Mouse (Mus musculus) monocyte, adult 5-6 weeks (primary cell): ENCODE data around the gene Sp100. TPM values are rescaled to one million over a fixed set of nuclear protein-coding genes. Genes with fewer than 3 reads are reported as not detected.

Experiments used
- ATAC-seq: fragments of 153-309, 156-312 bp; replicated peaks from 2 replicates; pipeline ENCODE4 v1.8.0; 2017; ENCODE audit warnings: mild to moderate bottlenecking; ENCODE audit not compliant: low TSS enrichment, insufficient number of reproducible peaks, severe bottlenecking, poor library complexity, low FRiP score
- total RNA-seq: library from RNA; stranded (forward); fragments of 200-1000, 200-491, 200-594 nt; gene quantifications from 3 replicates; pipeline ENCODE4 v1.2.3, GENCODE M21; 2017

The Sp100 gene
- total RNA-seq, 1 experiment from 2014 or later, result 231 TPM

DNA sequence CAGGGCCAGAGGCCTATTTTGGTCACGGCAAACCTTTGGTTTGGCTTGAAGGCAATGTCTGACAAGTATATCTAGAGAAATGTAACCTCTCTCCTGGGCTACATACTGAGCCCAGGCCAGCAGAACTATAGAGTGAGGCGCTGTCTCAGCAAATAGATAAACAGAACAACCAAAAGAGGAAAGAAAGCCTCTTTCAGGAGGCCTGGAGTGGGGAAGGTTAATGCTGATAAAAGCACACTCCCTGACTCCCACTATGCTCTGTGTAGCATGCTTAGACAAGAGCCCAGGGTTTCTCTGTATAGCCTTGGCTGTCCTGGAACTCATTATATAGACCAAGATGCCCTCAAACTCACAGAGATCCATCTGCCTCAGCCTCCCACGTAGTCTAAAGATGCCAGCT lies 43.5 kb downstream of the Sp100 start:
- ATAC-seq, result no peak

DNA sequence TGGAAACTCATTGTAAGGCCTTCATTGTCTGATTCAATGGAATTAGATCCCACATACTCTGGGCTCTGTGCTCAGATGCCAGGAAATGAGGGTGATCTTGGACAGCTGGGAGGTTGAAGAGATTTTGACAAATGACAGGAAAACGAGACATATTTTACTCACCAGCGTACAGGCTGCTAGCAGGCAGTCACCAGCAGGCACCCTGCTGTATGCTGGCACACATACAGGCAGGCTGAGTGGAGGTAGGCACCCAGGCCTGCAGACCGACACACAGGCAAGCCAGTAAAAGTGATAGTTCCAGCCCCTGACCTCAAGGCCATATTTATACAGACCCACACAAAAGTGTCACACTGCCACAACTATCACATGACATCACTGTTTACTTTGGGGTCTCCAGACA lies 45.9 kb downstream of the Sp100 start:
- ATAC-seq, result no peak

DNA sequence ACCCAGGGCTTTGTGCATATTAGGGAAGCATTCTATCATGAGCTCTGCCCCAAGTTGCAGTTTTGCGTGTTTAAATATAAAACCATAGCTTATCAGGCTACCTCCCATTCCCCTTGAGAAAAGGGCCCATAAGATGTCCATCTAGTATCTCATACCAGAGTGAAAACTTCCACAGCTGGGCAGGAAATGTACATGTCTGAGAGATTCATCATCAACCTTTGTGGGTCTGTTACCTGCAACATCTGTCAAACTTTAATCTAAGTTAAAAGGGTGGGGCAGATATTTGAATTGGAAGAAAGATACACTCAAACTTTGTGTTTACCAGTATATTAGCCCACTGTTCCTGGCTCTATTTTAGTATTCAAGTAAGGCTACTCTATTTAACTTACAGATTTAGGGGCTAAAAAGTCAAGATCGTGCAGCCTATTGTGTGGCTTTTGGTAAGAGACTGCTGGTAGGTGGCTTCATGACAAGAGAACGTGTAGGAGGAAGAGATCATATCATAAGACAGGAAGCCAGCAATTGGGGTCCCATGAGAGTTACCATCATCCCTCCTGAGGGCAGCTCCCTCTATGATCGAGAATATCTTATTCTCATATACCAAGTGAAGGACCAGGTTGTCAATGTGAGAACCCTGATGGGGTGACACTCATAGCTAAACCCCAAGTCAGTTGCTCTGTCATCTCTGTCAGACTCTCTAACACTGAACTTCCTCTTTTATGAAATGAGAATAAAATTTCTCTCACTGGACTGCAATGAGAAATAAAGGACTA lies 48.1 kb downstream of the Sp100 start:
- no peak for ATAC-seq

DNA sequence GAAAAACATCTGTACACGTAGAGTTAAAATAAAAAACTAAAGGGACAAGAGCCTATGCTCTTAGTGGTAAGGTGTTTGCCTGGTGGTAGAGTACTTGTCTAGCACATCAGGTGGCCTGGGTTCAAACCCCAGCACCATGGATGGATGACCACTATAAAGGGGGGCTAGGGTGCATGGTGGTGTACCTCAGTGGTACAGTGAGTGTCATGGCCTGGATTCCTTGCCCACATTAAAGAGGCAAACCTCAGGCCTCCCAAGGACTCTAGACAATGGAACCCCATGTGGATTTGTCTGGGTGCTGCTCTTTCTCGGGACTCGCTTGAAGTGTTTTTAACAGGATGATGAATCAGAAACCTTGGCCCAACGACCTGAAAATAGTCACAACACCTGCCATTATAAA lies 52.7 kb downstream of the Sp100 start:
- ATAC-seq, result no peak

DNA sequence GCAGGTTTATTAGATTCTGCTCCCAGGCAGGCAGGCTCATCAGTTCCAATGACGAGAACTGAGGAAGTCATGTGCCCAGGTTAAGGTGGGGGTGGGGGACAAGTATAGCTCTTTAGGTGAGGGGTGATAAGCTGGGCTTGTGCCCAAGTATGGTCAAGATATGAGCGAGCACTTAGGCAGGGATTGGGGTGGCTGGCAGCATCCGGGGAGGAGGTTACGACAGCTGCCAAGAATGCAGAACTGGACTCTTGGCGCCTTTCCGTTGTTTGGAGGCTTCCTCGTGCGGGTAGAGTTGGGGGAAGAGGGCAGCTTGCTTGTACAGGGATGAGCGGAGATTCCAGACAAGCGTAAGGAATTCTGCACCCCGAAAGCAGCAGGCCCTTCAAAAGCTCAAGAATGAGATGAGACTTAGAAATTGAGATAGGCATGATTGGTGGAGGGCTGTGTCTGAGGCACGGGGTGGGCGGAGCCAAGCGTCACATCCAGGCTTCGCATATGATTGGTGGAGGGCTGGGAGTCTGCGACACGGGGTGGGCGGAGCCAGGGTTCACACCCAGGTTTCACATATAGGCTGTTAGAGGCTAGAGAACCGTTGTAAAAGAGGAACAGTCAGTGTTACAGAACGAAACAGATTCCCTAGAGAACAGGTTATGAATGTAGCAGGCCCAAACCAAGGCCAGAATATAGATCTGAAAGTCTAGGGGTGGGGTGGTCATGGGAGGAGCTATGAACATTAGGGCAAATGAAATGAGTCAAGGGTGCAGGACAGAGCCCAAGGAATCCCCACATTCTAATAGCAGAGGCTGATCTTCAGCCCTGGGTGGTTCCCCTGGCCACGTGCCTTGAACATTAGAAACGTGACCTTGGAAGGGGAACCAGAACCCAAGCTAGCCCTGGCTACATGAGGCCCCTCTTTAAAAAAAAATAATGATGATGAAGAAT lies 53.7 kb downstream of the Sp100 start:
- peak; percentile 95 for ATAC-seq

DNA sequence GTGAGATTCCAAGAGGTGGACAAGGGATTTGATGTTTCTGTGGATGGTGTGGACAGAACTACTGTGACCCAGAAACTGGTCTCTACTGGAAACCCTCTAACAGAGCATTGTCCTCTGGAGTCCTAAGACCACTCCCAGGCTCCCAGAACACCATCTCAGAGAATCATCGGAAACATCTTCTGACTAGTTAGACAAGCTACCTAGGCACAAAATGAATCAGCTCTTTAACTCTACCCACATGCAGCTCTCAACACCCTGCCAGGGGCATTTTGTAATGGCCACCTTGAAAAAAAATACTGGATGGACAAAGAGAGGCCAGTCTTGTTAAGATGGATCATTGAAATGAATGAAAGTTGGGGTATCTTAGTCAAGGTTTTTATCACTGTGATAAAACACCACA lies 55.8 kb downstream of the Sp100 start:
- ATAC-seq, result no peak

DNA sequence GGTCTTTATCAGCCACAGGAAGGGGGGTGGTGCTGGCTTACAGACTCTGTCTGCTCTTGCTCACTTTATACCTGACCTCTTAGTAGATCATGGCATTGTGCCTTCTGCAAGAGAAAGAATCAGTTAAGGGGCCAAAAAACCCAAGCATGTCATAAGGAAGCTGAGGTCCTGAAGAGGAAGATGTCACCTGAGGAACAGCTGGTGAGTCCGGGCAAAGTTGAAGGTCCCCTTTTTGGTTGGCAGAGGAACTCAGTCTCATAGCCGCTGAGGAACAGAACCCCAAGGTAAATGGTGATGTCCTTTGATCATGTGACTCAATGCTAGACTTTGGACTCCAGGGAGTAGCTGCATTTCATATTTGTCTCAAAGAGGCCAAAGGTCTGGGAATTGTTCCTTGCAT lies 57.0 kb downstream of the Sp100 start:
- ATAC-seq, result no peak

DNA sequence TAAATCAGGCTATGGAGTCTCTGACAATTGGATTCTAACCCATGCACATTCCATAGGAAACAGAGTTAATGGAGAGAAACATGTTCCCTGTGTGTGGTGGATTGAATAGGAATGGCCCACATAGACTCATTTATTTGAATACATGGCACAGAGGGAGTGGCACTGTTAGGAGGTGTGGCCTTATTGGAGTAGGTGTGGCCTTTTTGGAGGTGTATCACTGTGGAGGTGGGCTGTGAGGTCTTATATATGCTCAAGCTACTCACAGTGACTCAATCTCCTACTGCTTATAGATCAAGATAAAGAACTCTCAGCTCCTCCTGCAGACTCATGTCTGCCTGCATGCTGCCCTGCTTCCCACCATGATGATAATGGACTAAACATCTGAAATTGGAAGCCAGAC lies 64.7 kb downstream of the Sp100 start:
- ATAC-seq, result no peak

DNA sequence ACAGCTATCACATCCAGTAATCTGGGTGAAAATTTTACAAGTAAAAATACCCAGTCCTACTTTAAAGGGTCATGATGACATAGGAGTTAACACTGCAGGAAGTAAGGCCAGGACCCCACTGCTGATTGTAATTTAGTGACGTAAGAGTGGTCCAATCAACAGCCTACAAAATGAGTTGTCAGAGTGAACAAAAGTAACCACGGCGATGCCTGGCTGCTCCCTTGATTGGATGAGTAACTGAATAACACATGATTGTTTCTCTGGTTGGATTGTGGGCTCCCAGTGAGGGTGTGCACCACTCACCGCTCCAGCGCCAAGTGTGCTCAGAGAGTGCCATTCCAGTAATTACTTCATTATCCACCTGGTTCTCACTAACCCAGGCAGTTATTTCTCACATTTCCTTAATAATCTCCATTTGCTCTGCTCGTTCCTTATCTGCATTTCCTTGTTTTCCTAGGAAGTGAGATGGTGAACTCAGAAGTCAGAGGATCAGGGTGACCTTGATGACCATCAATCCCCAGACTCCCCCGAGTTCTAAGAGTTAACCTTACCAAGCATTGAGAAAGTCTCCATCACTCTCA lies 66.7 kb downstream of the Sp100 start:
- ATAC-seq, result no peak

DNA sequence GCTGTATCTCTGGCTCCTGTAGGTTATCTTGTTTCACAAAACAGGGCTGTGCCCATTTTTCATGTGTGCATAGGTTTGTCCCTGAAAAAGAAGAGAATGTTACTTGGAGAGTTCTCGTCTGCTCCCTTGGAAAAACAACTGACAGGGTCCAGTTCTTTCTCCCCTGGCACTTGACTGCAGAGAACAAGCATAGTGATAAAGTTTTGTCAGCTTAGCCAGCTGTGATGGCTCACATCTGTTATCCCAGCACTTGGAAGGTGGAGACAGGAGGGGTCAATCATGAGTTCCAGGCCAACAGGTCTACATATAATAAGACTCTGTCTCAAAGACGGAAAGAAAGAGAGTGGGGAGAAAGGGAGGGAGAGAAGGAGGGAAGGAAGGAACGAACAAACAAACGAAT lies 69.3 kb downstream of the Sp100 start:
- ATAC-seq, result no peak

DNA sequence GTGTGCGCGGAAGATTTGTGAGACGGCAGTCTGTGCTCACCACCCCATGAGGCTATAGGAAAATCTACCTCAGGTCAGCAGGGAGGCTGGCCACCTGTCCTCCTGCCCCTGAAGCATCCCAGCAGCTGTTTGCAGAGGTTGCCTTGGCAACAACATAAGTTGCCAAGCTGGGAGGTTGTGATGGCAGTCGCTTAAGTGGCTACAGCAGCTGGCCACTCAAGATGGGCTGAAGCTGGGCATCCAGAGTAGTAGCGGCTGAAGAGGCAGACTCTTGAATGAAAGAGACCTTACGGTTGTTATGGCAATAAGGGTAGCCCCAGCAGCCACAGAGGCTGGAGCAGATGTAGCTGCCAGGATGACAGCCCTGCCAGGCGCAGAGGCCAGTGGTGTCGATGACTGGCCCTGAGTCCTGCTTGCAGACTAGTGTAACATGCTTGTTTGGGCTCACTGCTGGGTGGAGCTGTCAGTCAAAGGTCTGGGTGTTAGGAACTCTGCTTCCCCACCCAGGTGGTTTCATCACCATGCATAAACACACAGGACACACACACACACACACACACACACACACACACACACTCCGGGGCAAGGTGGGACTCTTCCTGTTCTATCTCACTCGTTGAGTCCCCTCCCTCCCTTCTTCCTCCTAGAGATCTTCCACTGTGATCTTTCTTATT lies 70.6 kb downstream of the Sp100 start:
- peak; percentile 58; the same call in 1 of the 2 replicates for ATAC-seq

DNA sequence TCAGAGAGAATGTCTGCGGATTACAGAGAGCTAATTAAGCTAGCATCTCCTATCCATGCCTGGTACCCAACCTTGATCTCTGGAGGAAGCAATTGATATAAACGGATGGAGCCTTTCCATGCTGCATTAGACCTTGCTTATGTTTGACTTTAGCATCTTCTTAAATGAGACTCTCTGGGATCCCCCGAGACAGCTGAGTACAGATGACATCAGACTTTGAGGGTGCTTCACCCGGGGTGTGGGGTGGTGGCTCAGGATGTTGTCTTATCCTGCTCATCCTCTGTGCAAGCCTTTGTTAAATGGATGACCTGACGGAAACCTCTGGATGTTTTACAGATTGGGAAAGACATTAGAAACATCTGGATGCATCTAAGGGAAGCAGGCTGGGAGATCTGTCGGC lies 80.7 kb downstream of the Sp100 start:
- no peak for ATAC-seq

DNA sequence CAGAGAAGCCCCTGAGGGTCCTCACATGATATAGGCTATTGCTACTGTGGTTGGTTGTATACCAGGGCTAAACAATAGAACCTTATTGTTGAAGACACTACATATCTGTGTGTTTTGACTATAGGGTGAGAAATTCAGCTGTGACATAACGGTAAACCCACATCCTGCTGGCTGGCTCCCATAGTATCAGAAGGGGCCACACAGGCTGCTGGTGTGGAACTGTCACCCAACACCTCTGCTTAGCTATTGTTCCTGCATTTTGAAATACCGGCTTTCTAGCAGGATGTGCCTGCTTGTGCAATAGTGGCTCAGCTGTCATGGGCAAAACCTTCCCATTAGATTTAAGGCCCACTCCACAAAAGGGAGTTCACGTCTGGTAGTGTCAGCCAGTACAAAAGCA lies 82.8 kb downstream of the Sp100 start:
- 0 out of 2 replicates have a peak, but pooled peaks have one; percentile 22 for ATAC-seq

DNA sequence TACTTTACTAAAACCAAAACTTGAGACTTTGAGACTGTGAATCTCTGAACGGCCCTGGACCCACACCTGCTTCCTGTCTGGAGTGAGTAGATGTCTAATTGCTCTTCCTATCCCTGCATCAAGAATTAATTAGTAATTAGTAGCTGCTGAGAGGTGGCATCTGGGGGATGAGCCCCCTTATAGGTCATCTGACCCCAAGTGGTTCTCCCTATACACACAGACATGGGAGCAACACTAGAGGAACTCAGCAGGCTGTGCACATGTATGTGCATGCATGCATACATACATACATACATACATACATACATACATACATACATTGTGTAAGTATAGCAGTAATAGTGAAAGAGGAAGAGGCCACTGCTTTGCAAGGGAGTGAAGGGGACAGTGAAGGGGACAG lies 84.7 kb downstream of the Sp100 start:
- ATAC-seq, result no peak

DNA sequence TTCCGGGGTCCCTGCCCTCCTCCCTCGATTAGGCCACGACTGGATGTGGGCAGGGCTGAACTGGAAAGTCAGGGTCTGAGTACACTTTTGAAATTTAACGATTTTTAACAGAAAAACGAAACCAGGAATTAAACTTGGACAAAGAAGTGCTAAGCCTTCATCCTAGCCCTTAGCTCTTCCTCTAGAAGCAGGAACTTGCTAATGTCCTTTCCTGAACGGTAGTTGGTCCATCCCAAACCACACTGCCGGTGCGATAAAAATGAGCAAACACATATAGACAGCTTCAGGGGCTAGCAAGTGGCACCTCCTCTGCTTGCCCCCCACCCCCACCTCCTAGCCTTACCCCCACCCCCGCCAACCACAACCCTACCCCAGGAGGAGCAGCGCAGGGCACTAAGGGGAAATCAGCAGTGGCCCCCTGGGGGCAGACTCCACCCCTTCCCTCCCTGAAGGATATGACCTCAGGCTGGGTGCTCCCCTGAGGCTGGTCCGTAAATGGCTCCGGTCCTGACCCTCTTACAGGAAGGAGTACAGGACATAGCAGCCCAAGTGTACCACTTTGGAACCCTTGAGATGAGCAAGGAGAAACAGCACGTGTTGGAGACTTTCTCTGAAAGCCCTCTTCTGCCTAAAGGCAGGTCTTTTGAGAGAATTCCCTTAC lies 85.8 kb downstream of the Sp100 start:
- peak; percentile 86 for ATAC-seq

DNA sequence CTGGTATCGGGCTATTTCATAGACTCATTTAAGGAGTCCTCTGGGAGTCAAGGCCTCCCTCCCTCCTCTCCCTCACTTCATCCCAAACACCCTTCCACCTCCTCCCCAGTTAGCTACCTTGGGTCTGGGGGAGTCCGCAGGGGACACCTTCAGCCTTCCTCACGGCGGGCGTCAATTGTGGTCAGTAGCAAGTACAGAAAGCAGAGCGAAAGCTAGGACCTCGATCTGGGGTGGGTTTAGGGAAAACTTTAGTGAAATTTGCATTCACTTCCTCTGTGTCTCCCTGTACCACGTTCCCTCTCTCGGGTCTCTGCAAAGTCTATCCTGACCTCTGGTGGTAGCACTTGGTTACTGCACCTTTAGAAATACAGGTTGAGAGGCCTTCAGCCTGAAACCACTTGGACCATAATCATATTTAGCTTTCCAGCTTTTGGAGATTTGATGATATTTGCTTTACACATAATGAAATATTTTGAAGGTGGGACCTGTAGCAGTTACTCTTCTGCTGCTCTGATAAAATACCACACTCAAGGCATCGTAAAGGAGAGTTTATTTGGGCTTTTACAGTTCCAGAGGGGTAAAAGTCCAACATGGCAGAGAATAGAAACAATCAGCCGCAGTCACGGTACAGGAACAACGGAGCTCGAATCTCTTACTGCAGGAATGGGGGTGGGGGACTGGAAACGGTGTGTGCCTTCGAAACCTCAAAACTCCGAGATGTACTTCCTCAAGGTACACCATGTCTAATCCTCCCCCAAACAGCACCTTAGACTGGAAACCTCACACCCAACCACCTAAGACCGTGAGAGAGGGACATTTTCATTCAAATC lies 86.8 kb downstream of the Sp100 start:
- ATAC-seq, result peak; percentile 67

DNA sequence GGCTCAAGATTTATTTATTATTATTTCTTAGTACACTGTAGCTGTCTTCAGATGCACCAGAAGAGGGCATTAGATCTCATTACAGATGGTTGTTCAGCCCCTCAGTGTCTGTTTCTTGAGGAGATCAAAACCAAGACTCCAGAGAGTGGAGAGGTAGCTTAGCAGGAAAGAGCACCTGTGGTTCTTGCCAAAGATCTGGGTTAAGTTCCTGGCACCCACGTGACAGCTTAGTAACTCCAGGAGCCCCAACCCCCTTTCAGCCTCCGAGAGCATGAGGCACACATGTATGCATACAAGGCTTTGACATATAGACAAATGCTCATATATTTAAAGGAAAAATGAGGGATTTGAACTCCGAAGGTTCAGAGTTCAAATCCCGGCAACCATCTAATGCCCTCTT lies 89.2 kb downstream of the Sp100 start:
- no peak for ATAC-seq

DNA sequence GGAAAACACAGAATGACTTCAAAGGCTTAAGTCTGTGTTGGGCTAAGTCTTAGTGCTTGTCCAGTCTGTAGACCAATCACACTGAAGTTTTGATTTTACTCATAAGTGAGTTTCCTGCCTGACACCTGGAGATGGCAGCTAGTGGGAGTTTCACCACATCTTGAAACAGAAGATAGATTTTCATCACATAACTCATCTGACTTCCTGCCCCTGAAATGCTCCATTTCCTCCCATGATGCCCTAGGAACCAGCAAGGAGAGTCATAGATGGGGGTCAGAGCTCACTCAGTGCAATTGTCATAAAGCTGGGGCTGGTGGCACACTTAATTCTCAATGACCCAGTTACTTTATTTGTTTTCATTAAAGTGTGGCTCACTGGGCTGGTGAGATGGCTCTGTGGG lies 90.0 kb downstream of the Sp100 start:
- ATAC-seq, result no peak
